Mouse (Mus musculus) G1E (cell line): ENCODE measurements at regions not wholly inside any gene's neighbourhood (a gene's known extent, or its start where the extent isn't known, plus 50 kb on each side); places are given as distances from the start of the nearest gene placed in this dataset.
"Not testable (repeated sequence)": the region's sequence is repeated elsewhere in the genome, so short reads cannot be mapped to it uniquely, and the experiment has no call there.

Source experiments
- CTCF ChIP-seq: IDR thresholded peaks from 2 replicates; pipeline ENCODE4 v1.5.1; 2012; ENCODE audit warnings: low read depth, low read length, inconsistent platforms, mixed read lengths
- GATA1 ChIP-seq: IDR thresholded peaks from 2 replicates; pipeline ENCODE4 v1.6.1; 2012; ENCODE audit warnings: borderline replicate concordance, low read length, inconsistent platforms, mixed read lengths
- GATA2 ChIP-seq: IDR thresholded peaks from 2 replicates; pipeline ENCODE4 v1.6.1; 2012; ENCODE audit warnings: low read depth, low read length, inconsistent platforms, borderline replicate concordance
- POLR2AphosphoS5 ChIP-seq: IDR thresholded peaks from 2 replicates; pipeline ENCODE4 v1.6.1; 2012; ENCODE audit warnings: low read depth, low read length, inconsistent platforms; ENCODE audit not compliant: insufficient replicate concordance
- TAL1 ChIP-seq: conservative IDR thresholded peaks from 2 replicates; pipeline ENCODE4 v1.6.1; 2012; ENCODE audit warnings: low read depth, low read length, inconsistent platforms, mixed read lengths

GRCm38 (mm10) chr4:55630215-55630614 is 97.9 kb upstream of the Klf4 start:
- TF ChIP-seq CTCF, POLR2AphosphoS5, GATA1, TAL1, GATA2: not testable (repeated sequence)
